Mouse (Mus musculus) liver, postnatal 0 days (tissue): ENCODE data around the gene Usp32.

Experiments used
- CTCF ChIP-seq: sonication (generic); IDR thresholded peaks from 2 replicates; pipeline ENCODE4 v1.5.1; 2016; ENCODE audit warnings: antibody characterized with exemption, low read depth
- EP300 ChIP-seq: IDR thresholded peaks from 2 replicates; pipeline ENCODE4 v1.6.1; 2016; ENCODE audit warnings: antibody characterized with exemption, low read depth, mild to moderate bottlenecking

DNA sequence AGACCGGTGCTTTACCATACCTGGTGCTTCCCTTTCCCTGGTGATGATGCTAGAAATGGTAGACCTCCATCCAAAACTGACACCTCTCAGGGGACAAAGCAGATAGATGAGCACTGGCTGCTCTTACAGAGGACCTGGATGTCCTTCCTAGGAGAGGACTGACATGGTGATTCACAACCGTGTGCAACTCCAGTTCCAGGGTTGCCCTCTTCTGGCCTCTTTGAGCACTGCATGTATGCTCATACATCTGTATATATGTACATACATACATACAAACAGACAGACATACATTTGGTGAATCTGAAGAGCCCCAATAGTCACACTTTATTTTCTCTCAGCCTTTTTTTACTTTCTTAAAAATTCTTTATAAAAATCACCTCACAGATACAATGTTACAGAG is 161.8 kb downstream of the Usp32 start:
- peak; percentile 64 for TF ChIP-seq CTCF
- no peak for TF ChIP-seq EP300
